Mouse (Mus musculus) heart, embryonic 16.5 days (tissue): ENCODE data around the gene Gm8653. TPM values are rescaled to one million over a fixed set of nuclear protein-coding genes. Genes with fewer than 3 reads are reported as not detected.
"Not testable (repeated sequence)": the region's sequence is repeated elsewhere in the genome, so short reads cannot be mapped to it uniquely, and the experiment has no call there.

ENCODE experiments used
- ATAC-seq: fragments of 200-750 bp; cut with Nextera tagmentation; replicated peaks from 2 replicates; pipeline ENCODE4 v1.8.0; 2017; ENCODE audit warnings: moderate number of reproducible peaks; ENCODE audit not compliant: insufficient read depth, low FRiP score; ENCODE audit errors: extremely low read depth
- H3K27ac ChIP-seq: fragments of 300-500 bp; sonication (generic); 2 replicates; pipeline ENCODE4 v1.5.1; 2014; ENCODE audit warnings: mild to moderate bottlenecking, low read length, control low read depth, moderate library complexity
- H3K27me3 ChIP-seq: fragments of 300-500 bp; sonication (generic); 2 replicates; pipeline ENCODE4 v1.6.1; 2014; ENCODE audit warnings: low read length, mixed read lengths; ENCODE audit not compliant: control insufficient read depth, insufficient read depth
- H3K36me3 ChIP-seq: fragments of 300-500 bp; sonication (generic); 2 replicates; pipeline ENCODE4 v1.6.1; 2014; ENCODE audit not compliant: control insufficient read depth, insufficient read depth
- H3K4me1 ChIP-seq: fragments of 300-500 bp; sonication (generic); 2 replicates; pipeline ENCODE4 v1.6.1; 2014; ENCODE audit warnings: low read length, mixed read lengths; ENCODE audit not compliant: control insufficient read depth, insufficient read depth
- H3K4me2 ChIP-seq: fragments of 300-500 bp; sonication (generic); 2 replicates; pipeline ENCODE4 v1.6.1; 2014; ENCODE audit warnings: low read depth, mild to moderate bottlenecking, control low read depth, low read length
- H3K4me3 ChIP-seq: fragments of 300-500 bp; sonication (generic); 2 replicates; pipeline ENCODE4 v1.5.1; 2014; ENCODE audit warnings: mild to moderate bottlenecking, control low read depth, low read length
- H3K9ac ChIP-seq: fragments of 300-500 bp; sonication (generic); 2 replicates; pipeline ENCODE4 v1.6.1; 2014; ENCODE audit warnings: low read length, control low read depth
- H3K9me3 ChIP-seq: fragments of 300-500 bp; sonication (generic); replicated peaks from 2 replicates; pipeline ENCODE4 v1.6.1; 2016; ENCODE audit warnings: low read length; ENCODE audit not compliant: control insufficient read depth
- WGBS: fragments of 180-500 bp; shearing (Covaris S2); extraction: QIAGEN DNeasy Blood & Tissue Kit; methylation state at CpG from one replicate; pipeline ENCODE4 v1.1.7; 2014; 5-methylcytosine and 5-hydroxymethylcytosine counted together
- polyA plus RNA-seq: library from polyadenylated mRNA; unstranded; fragments of >200 nt; fragmentation: Nextera tagmentation; extraction: Ambion mirVana; gene quantifications from 2 replicates; pipeline ENCODE4 v1.2.1, GENCODE M21; 2015

The Gm8653 gene
- not detected in 2 replicates for polyA plus RNA-seq

GRCm38 (mm10) chr7:22201164-22201563 is at the start of gene Gm8653:
TSS of gene Gm8653 (minus strand) at chr7:22201264.
- H3K27me3 ChIP-seq, H3K9ac ChIP-seq, H3K4me2 ChIP-seq, H3K4me3 ChIP-seq, H3K9me3 ChIP-seq, H3K36me3 ChIP-seq, ATAC-seq, H3K4me1 ChIP-seq, H3K27ac ChIP-seq: not testable (repeated sequence)
- WGBS, result no CpG with 5 or more reads among the region's 2 CpGs

- not testable (repeated sequence) for H3K9ac ChIP-seq, ATAC-seq, H3K36me3 ChIP-seq, H3K27me3 ChIP-seq, H3K27ac ChIP-seq, H3K9me3 ChIP-seq, H3K4me3 ChIP-seq, H3K4me2 ChIP-seq, H3K4me1 ChIP-seq
- WGBS, result 23% methylated on average over 1 of the region's 2 CpGs
These were observed 28.3 kb upstream of the Gm8653 start, which contains the start of gene Gm8453 for GRCm38 (mm10) chr7:22229384-22229783. TSS of gene Gm8453 (minus strand) at chr7:22229484.

- not testable (repeated sequence) for H3K4me2 ChIP-seq, H3K9ac ChIP-seq, H3K36me3 ChIP-seq, H3K4me3 ChIP-seq, ATAC-seq, H3K9me3 ChIP-seq, H3K27ac ChIP-seq, H3K4me1 ChIP-seq, H3K27me3 ChIP-seq
- no CpG with 5 or more reads among the region's 3 CpGs for WGBS
These were observed 12.0 kb downstream of the Gm8653 start, which contains the start of gene Vmn1r143 for GRCm38 (mm10) chr7:22189077-22189476. TSS of gene Vmn1r143 (plus strand) at chr7:22189377.

GRCm38 (mm10) chr7:22163935-22164334 is 37.1 kb downstream of the Gm8653 start, which contains the start of gene Vmn1r142:
TSS of gene Vmn1r142 (minus strand) at chr7:22164035.
- not testable (repeated sequence) for H3K27me3 ChIP-seq, H3K9me3 ChIP-seq, ATAC-seq, H3K27ac ChIP-seq, H3K36me3 ChIP-seq, H3K4me1 ChIP-seq, H3K4me3 ChIP-seq, H3K9ac ChIP-seq, H3K4me2 ChIP-seq
- WGBS, result no CpG with 5 or more reads among the region's 3 CpGs

Other genes with a start within 250 kb of the Gm8653 start
- not detected in 2 replicates for gene Vmn1r137, start 206.7 kb downstream of the Gm8653 start, polyA plus RNA-seq
- gene Vmn1r138, start 172.4 kb downstream of the Gm8653 start, polyA plus RNA-seq, result not detected in 2 replicates
- gene Gm6176, start 145.0 kb downstream of the Gm8653 start, polyA plus RNA-seq, result not detected in 2 replicates
- gene Vmn1r139, start 132.2 kb downstream of the Gm8653 start, polyA plus RNA-seq, result not detected in 2 replicates
- gene Gm16451, start 83.0 kb downstream of the Gm8653 start, polyA plus RNA-seq, result not detected in 2 replicates
- gene Gm10666, start 66.5 kb downstream of the Gm8653 start, polyA plus RNA-seq, result not detected in 2 replicates
- not detected in 2 replicates for gene Vmn1r142, start 37.2 kb downstream of the Gm8653 start, polyA plus RNA-seq
- gene Vmn1r143, start 11.9 kb downstream of the Gm8653 start, polyA plus RNA-seq, result not detected in 2 replicates
- not detected in 2 replicates for gene Gm8453, start 28.2 kb upstream of the Gm8653 start, polyA plus RNA-seq
- gene Gm4187, start 128.5 kb upstream of the Gm8653 start, polyA plus RNA-seq, result not detected in 2 replicates
- gene Gm8660, start 169.8 kb upstream of the Gm8653 start, polyA plus RNA-seq, result not detected in 2 replicates
- not detected in 2 replicates for gene Vmn1r148, start 212.3 kb upstream of the Gm8653 start, polyA plus RNA-seq
- not detected in 2 replicates for gene Vmn1r149, start 237.0 kb upstream of the Gm8653 start, polyA plus RNA-seq